Mouse (Mus musculus) skeletal muscle tissue, adult 2 months (tissue): ENCODE measurements at regions not wholly inside any gene's neighbourhood (a gene's known extent, or its start where the extent isn't known, plus 50 kb on each side); places are given as distances from the start of the nearest gene placed in this dataset.

Experiments used
- DNase-seq: peaks from one replicate; pipeline ENCODE4 v3.0.0-alpha.2; 2012; ENCODE audit warnings: low read depth, low spot score

GRCm38 (mm10) chr2:51334437-51334836, 185.5 kb upstream of the Rnd3 start:
- DNase-seq: no peak

- no peak for DNase-seq
Measured at GRCm38 (mm10) chr2:51327081-51327480, 178.2 kb upstream of the Rnd3 start.

- no peak for DNase-seq
Measured at GRCm38 (mm10) chr2:51321676-51322075, 172.8 kb upstream of the Rnd3 start.

- no peak for DNase-seq
Measured at GRCm38 (mm10) chr2:51316452-51316851, 167.5 kb upstream of the Rnd3 start.

GRCm38 (mm10) chr2:51313414-51313813, 164.5 kb upstream of the Rnd3 start:
- DNase-seq: no peak

GRCm38 (mm10) chr2:51306257-51306656, 157.3 kb upstream of the Rnd3 start:
- no peak for DNase-seq

GRCm38 (mm10) chr2:51305411-51305810, 156.5 kb upstream of the Rnd3 start:
- DNase-seq: peak; percentile 52

- DNase-seq: no peak
Measured at GRCm38 (mm10) chr2:51304694-51305093, 155.8 kb upstream of the Rnd3 start.

GRCm38 (mm10) chr2:51290659-51291260, 141.8 kb upstream of the Rnd3 start:
- DNase-seq: no peak

- peak; percentile 36 for DNase-seq
Measured at GRCm38 (mm10) chr2:51288678-51289077, 139.8 kb upstream of the Rnd3 start.

GRCm38 (mm10) chr2:51285632-51286031, 136.7 kb upstream of the Rnd3 start:
- DNase-seq: no peak

GRCm38 (mm10) chr2:51284781-51285225, 135.9 kb upstream of the Rnd3 start:
- DNase-seq: no peak

- no peak for DNase-seq
Measured at GRCm38 (mm10) chr2:51279396-51280045, 130.6 kb upstream of the Rnd3 start.

- no peak for DNase-seq
Measured at GRCm38 (mm10) chr2:51278824-51279223, 129.9 kb upstream of the Rnd3 start.

- DNase-seq: no peak
Measured at GRCm38 (mm10) chr2:51278356-51278755, 129.4 kb upstream of the Rnd3 start.

- no peak for DNase-seq
Measured at GRCm38 (mm10) chr2:51276591-51276990, 127.7 kb upstream of the Rnd3 start.

- no peak for DNase-seq
Measured at GRCm38 (mm10) chr2:51273300-51273699, 124.4 kb upstream of the Rnd3 start.

GRCm38 (mm10) chr2:51268532-51268931, 119.6 kb upstream of the Rnd3 start:
- DNase-seq: no peak

GRCm38 (mm10) chr2:51267662-51268061, 118.8 kb upstream of the Rnd3 start:
- DNase-seq: no peak

- no peak for DNase-seq
Measured at GRCm38 (mm10) chr2:51262506-51262905, 113.6 kb upstream of the Rnd3 start.

GRCm38 (mm10) chr2:51250798-51251197, 101.9 kb upstream of the Rnd3 start:
- no peak for DNase-seq

- no peak for DNase-seq
Measured at GRCm38 (mm10) chr2:51241573-51241972, 92.7 kb upstream of the Rnd3 start.

- no peak for DNase-seq
Measured at GRCm38 (mm10) chr2:51240000-51240399, 91.1 kb upstream of the Rnd3 start.
